Mouse (Mus musculus): ENCODE results near the gene Slc6a17. TPM values are rescaled to one million over a fixed set of nuclear protein-coding genes. Genes with fewer than 3 reads are reported as not detected.

Slc6a17 gene
- total RNA-seq, 2 experiments from 2014 or later = 396 to 412 TPM

GRCm38 (mm10) chr3:107529182-107529581 is 11.4 kb upstream of the Slc6a17 start:
- no peak for DNase-seq (ENCODE audit: low spot score in 2 of 2)
- intact Hi-C loops (cut with DNase I) = no loop called here

DNA sequence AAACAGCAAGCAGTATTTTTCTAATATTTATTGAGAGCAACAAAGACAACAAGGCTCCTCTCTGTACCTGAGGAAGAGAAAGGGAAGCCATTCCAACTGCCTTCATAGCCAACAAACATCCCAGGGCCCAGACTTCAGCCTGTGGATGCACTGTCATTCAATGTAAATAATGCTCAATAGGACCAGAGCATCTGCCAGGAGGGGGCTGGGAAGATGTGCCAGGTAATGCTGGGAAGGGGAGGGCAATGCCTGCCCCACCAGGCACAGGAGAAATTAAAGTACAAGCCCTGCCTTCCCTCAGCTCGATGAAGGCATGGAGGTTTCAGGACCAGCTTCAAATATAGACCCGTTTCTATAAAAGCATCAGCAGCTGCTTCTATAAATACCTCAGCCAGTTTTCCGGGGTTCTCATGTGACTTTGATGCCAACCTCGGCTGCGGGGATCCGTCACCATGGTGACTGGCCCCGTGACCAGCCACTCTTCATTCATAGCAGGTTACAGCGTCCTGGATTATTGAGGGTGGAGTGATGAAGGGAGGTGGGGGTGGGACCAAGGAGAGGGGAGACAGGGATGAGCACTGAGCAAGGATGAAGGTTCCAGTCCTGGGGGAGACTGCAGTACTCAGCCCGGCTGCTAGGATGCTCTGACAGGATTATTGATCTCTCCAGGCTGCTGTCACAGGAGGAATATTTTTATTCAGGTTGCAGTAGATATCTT is 10.7 kb upstream of the Slc6a17 start:
- peak; percentile 88 to 98 for DNase-seq (ENCODE audit: low spot score in 2 of 2)
- intact Hi-C loops (cut with DNase I) = no loop called here

DNA sequence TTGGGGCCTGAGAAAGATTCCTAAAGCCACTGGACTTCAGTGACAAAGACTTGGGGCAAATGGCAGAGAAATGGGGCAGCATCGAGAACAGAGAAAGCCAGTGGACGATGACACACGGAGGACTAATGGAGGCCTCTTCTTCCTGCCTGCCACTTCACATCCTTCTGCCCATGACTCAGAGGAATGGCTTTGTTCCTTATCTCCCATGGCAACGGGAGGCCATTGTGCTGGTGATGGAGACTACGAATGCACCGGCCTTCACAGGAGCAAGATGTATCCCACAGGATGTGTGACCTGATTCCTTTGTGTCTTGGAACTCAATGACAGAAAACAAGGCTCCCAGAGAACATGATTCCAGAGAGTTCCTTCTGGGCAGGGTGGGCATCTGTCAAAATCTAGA is 6.7 kb upstream of the Slc6a17 start:
- intact Hi-C loops (cut with DNase I) = no loop called here

GRCm38 (mm10) chr3:107520931-107521330 is 3.1 kb upstream of the Slc6a17 start:
- peak in 1 of 2 experiments; percentile 64 for DNase-seq (ENCODE audit: low spot score in 2 of 2)
- intact Hi-C loops (cut with DNase I) = no loop called here

More for the DNA sequence above, 6.7 kb upstream of the Slc6a17 start:
- DNase-seq (ENCODE audit: low spot score in 2 of 2) = no peak

DNA sequence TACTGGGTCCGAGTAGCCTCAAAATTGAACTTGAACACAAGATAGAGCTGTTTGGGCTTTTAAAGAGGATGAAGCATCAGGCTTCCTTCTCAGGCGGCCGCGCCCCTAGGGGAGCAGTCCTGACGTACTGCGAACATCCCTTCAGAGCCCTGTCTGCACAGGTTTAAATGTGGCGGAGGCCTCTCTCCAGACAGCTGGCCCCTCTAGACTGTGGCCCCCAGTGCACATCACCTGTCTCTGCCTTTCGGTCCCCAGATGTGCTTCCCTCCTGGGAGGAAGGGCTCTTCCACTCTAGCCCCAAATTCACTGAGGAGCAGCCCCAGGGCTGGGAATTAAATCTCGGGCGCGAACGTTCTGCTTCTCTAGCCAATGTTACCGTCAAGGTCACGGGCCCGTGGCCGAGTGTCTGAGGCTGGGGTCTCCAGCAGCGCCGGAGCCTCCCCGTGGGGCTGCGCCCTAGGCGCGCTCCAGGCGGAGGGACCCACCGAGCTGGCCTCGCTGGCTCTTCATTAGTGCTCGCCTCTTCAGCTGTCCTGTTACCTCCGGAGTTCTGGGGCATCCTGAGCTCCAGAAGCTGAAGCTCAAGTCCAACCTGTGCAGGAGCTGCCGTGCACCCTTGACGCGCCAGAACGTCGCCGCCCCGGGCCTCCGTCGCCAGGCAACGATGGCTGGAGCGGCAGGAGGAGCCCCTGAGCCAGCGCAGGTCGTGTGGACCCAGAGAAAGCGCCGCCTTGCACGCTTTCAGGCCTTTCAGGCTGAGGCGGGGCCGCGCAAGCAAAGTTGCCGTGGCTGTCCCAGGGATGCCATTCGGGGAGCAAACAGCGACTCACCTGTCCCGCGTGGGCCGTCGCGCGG is 815 bp downstream of the Slc6a17 start:
- intact Hi-C loops (cut with DNase I) = no loop called here
- peak; percentile 54 to 61 for DNase-seq (ENCODE audit: low spot score in 2 of 2)

GRCm38 (mm10) chr3:107515989-107516388 is 1.8 kb downstream of the Slc6a17 start:
- DNase-seq (ENCODE audit: low spot score in 2 of 2) = peak in 1 of 2 experiments; percentile 84
- intact Hi-C loops (cut with DNase I) = no loop called here

GRCm38 (mm10) chr3:107511416-107511815 is 6.4 kb downstream of the Slc6a17 start:
- no peak for DNase-seq (ENCODE audit: low spot score in 2 of 2)
- intact Hi-C loops (cut with DNase I) = no loop called here

DNA sequence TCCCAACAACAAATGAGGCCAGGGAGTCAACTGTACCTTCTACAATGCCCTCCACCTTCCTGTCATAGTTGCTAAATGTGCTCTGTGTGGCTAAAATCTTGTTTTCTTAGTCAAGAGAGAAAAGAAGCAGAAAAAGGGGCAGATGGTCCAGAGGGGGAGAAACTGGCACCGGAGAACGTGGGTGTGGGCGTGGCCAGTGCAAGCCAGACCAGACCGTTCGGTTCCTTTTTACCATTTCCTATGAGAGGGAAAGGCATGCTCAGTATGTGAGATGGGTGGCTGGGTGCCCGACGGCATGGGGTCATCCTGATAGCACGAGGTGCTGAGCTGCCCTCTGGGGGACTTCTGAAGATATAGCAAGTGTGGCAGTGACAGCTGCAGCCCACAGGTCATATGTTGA is 9.1 kb downstream of the Slc6a17 start:
- intact Hi-C loops (cut with DNase I) = no loop called here
- peak; percentile 50 to 82 for DNase-seq (ENCODE audit: low spot score in 2 of 2)

DNA sequence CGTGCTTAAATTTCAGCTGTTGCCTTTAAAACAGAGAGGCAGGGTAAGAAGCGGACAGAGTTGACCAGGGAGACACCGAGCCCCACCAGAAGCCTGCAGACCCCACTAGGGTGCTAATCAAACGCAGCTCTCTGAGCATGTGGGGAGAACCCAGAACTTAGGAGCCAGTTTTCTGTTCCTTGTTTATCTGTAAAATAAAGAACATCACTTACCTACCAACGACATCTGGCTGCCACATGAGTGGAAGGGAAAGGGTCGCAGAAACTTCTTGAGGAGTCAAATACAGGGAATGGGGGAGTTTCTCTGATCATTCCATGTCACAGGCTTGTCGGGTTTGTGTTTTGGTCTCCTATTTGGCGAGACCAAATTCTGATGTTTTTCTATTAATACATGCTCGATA is 9.9 kb downstream of the Slc6a17 start:
- intact Hi-C loops (cut with DNase I) = loop anchor here (2.0 kb wide), 1 partner anchor 29 kb away; no protein-coding TSS in a partner anchor
- DNase-seq (ENCODE audit: low spot score in 2 of 2) = no peak

DNA sequence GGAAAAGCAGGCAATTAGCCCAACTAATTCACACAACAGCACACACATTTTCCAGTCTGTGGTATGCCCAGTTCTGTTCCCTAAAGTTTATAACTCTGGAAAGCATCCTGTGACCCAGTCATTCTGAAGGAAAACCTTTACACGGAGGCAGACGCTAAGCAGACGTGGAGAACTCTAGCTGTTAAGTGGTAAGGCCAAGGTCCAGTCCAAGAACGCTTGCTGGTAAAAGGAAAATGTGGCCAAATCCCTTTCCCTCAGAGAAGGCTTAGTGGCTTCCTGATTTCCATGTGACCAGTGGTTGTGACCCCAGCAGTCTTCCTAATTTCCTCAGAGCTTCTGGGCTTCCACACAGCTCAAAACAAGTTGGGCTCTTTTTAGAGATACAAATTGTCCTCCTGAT is 11.3 kb downstream of the Slc6a17 start:
- DNase-seq (ENCODE audit: low spot score in 2 of 2) = no peak
- intact Hi-C loops (cut with DNase I) = loop anchor here (2.0 kb wide), 1 partner anchor 30 kb away; no protein-coding TSS in a partner anchor

- peak; percentile 68 to 90 for DNase-seq (ENCODE audit: low spot score in 2 of 2)
- intact Hi-C loops (cut with DNase I) = loop anchor here (2.0 kb wide), 1 partner anchor 31 kb away; no protein-coding TSS in a partner anchor
Measured at GRCm38 (mm10) chr3:107505464-107506367, 12.1 kb downstream of the Slc6a17 start.

DNA sequence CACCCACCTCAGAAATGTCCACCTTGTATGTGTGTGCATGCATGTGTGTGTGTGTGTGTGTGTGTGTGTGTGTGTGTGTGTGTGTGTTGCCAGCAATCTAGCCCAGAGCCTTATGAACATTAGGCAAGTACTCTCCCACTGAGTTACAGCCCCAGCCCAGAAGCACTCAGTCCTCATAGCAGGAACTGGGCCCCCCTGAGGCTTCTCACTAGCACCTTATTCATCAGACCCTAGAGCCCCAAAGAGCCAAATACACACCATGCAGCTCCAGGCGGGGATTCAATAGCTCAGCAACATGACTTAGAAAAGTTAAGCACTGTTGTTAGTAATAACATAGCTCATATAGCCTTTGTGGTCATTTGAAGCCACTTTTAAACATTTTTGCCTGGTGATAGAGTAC is 13.3 kb downstream of the Slc6a17 start:
- intact Hi-C loops (cut with DNase I) = no loop called here
- DNase-seq (ENCODE audit: low spot score in 2 of 2) = no peak

DNA sequence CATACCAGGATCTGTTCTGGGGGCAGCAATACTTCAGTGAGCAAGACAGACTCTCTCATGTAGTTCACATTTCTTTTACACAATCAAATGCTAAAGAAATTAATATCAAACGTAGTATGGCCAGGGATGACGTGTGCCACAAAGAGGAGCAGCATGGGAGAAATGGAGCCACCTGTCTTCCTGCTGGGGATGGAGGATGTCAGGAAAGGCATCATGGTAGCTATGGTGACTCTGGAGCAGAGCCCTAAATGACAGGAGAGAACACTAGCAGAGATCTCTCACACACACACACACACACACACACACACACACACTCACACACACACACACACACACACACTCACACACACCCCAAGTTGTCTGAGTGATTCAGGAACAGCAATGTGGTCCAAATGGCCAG is 14.1 kb downstream of the Slc6a17 start:
- intact Hi-C loops (cut with DNase I) = no loop called here
- DNase-seq (ENCODE audit: low spot score in 2 of 2) = no peak

DNA sequence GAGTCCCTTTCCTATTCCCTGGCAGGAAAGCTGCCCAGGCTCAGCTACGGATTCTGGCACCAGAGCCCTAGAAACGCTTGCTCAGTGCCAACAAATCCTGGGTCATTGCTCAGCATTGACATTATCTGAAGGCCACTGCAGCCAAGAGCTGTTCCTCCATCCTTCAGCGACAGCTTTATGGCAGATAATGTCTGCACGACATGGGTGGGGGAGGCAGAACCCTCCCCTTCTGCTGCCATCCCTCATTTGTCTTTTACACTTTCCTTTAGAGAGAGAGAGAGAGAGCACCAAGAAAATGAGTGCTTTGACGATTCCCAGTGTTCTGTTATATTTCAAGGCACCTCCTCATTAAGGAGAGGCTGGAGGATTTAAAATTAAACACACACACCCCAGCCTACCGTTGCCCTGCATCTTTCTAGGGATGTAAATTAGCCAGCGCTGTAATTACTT is 16.1 kb downstream of the Slc6a17 start:
- intact Hi-C loops (cut with DNase I) = no loop called here
- peak in 1 of 2 experiments; percentile 71 for DNase-seq (ENCODE audit: low spot score in 2 of 2)

DNA sequence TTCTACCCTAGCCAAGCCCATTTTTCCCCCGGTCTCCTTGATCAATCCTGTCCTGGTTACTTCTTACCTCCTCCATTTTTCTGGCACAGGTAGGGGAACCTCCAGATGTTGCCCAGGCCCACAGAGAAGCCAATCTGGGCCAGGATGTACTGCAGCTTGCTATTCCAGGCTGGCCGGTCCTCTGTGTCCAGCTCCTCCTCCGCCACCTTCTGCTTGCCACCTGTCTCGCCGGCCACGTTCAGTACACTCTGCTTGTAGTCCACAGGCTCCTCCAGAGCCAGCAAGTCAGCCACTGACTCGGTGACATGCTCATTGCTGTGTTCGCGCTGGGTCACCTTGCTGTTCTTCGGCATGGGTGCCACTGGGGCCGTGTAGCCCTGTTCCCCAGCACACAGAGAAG is 17.5 kb downstream of the Slc6a17 start:
- DNase-seq (ENCODE audit: low spot score in 2 of 2) = peak in 1 of 2 experiments; percentile 62
- intact Hi-C loops (cut with DNase I) = no loop called here

- no peak for DNase-seq (ENCODE audit: low spot score in 2 of 2)
- intact Hi-C loops (cut with DNase I) = no loop called here
Measured at GRCm38 (mm10) chr3:107496086-107496850, 21.6 kb downstream of the Slc6a17 start.

GRCm38 (mm10) chr3:107495524-107495923 is 22.3 kb downstream of the Slc6a17 start:
- intact Hi-C loops (cut with DNase I) = no loop called here

GRCm38 (mm10) chr3:107491459-107491858 is 26.4 kb downstream of the Slc6a17 start:
- intact Hi-C loops (cut with DNase I) = no loop called here
- peak; percentile 74 to 77 for DNase-seq (ENCODE audit: low spot score in 2 of 2)

More at GRCm38 (mm10) chr3:107495524-107495923, 22.3 kb downstream of the Slc6a17 start:
- DNase-seq (ENCODE audit: low spot score in 2 of 2) = no peak

DNA sequence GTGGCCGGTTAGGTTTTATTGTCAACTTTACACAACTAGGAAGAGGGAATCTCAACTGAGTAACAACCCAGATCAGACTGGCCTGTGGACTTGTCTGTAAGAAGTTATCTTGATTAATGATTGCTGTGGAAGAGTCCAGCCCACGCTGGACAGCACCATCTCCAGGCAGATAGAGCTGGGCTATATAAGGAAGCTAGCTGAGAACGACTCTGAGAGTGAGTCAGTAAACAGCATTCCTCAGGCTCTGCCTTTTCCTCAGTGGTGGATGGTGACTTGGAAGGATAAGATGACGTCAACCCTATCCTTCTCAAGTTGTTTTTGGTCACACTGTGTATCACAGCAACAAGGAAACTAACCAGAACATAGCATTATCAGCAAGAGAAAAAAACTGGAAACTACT is 29.2 kb downstream of the Slc6a17 start:
- intact Hi-C loops (cut with DNase I) = no loop called here
- DNase-seq (ENCODE audit: low spot score in 2 of 2) = no peak
